ENCODE assay signal across 8 mouse cellular contexts in genomic region chr6:28898836-28899235, GRCm38 (mm10).
DNase-seq lines count a peak whose midpoint lies in the region; ATAC-seq and TF ChIP-seq lines count a peak whose summit lies in the region.

No protein-coding gene starts in this region.

- TF ChIP-seq CTCF in heart, adult 2 months (IDR thresholded peaks at IDR 0.05) = peak; percentile 76
- peak; percentile 82 for TF ChIP-seq CTCF in intestine, postnatal 0 days (IDR thresholded peaks at IDR 0.05; ENCODE audit: low read depth)

- no peak overlapping the region for H3K4me2 ChIP-seq in intestine, postnatal 0 days (replicated peaks; ENCODE audit: low read depth)

- peak; percentile 19; the same call in 1 of the 2 replicates for ATAC-seq in intestine, postnatal 0 days

- no peaks in the 10 kb centered on the region for H3K27me3 ChIP-seq in heart, adult 2 months (ENCODE audit: control insufficient read depth, insufficient read depth, low read length)
- H3K27me3 ChIP-seq in intestine, postnatal 0 days (replicated peaks; ENCODE audit: control insufficient read depth, insufficient read depth, low read length) = no peaks in the 10 kb centered on the region
- no peaks in the 10 kb centered on the region for H3K27me3 ChIP-seq in splenic B cell, adult 2 months (ENCODE audit: control insufficient read depth, insufficient read depth, low read length, poor library complexity, severe bottlenecking)

- H3K36me3 ChIP-seq in heart, adult 2 months (ENCODE audit: control insufficient read depth, insufficient read depth, low read length) = no peaks in the 10 kb centered on the region
- H3K36me3 ChIP-seq in intestine, postnatal 0 days (ENCODE audit: control insufficient read depth, insufficient read depth) = no peaks in the 10 kb centered on the region
- H3K36me3 ChIP-seq in splenic B cell, adult 2 months (ENCODE audit: control insufficient read depth, insufficient read depth, low read length, poor library complexity, severe bottlenecking) = no peaks in the 10 kb centered on the region

- H3K4me1 ChIP-seq in heart, adult 2 months (ENCODE audit: control insufficient read depth, insufficient read depth, low read length) = no peaks in the 10 kb centered on the region
- H3K4me1 ChIP-seq in intestine, postnatal 0 days (replicated peaks; ENCODE audit: control insufficient read depth, insufficient read depth, low read length) = no peaks in the 10 kb centered on the region

- TF ChIP-seq EP300 in heart, adult 2 months (IDR thresholded peaks at IDR 0.05; ENCODE audit: insufficient read depth, low read depth, low read length) = no peak

- WGBS in heart, adult 2 months = 18% methylated on average over 10 of the region's 10 CpGs
- 19% methylated on average over 10 of the region's 10 CpGs for WGBS in intestine, postnatal 0 days

- intact Hi-C loops in heart, adult 2 months (cut with DNase I) = no loop called here

- no peak overlapping the region for H3K9ac ChIP-seq in heart, adult 2 months (ENCODE audit: low read depth, low read length)
- no peak overlapping the region for H3K9ac ChIP-seq in intestine, postnatal 0 days (ENCODE audit: low read depth, low read length)

- no peaks in the 10 kb centered on the region for H3K79me2 ChIP-seq in heart, adult 2 months (replicated peaks; ENCODE audit: control insufficient read depth, insufficient read depth, low read length)

- no peak overlapping the region for H3K27ac ChIP-seq in heart, adult 2 months
- H3K27ac ChIP-seq in intestine, postnatal 0 days (ENCODE audit: low read depth, low read length) = no peak overlapping the region

- H3K9me3 ChIP-seq in intestine, postnatal 0 days (ENCODE audit: control insufficient read depth) = no peaks in the 10 kb centered on the region

- no peak overlapping the region for H3K4me3 ChIP-seq in heart, adult 2 months
- H3K4me3 ChIP-seq in intestine, postnatal 0 days (ENCODE audit: low read depth, low read length) = no peak overlapping the region

- peak; percentile 33 to 57 for DNase-seq in heart, adult 2 months
- no peak for DNase-seq in heart, adult 8-10 months (ENCODE audit: low spot score)
- peak; percentile 66 for DNase-seq in A20 (ENCODE audit: low read depth, low spot score)
- peak; percentile 60 for DNase-seq in adrenal gland, postnatal 25 days
- DNase-seq in embryo, embryonic 9.5 days (ENCODE audit: extremely low spot score) = peak; percentile 58
- DNase-seq in lung, postnatal 4 days = peak; percentile 53 to 65
- DNase-seq in splenic B cell, adult 2 months (ENCODE audit: low read depth, low spot score) = peak; percentile 48

- TF ChIP-seq POLR2A in heart, adult 2 months (IDR thresholded peaks at IDR 0.05; ENCODE audit: insufficient read depth, low read depth, low read length) = no peak
